Mouse (Mus musculus): ENCODE results near the gene Sh3glb1. TPM values are rescaled to one million over a fixed set of nuclear protein-coding genes. Genes with fewer than 3 reads are reported as not detected.
A peak's percentile ranks its signal among the peaks of the same experiment; 100 is the strongest.
"Not testable (repeated sequence)": the region's sequence is repeated elsewhere in the genome, so short reads cannot be mapped to it uniquely, and the experiment has no call there.

Sh3glb1 gene
- total RNA-seq (2021): 100 to 1,000 TPM; 303 to 325 TPM
- long read RNA-seq, experiment 1, transcript Sh3glb1-204 (10 exons, 2,584 nt): minor isoform, 45 of 519 reads
- long read RNA-seq, experiment 1, transcript Sh3glb1-201 (9 exons, 3,961 nt): major isoform, 151 of 519 reads
- long read RNA-seq, experiment 1, partial matches to known transcripts: 169 of 519 reads
- long read RNA-seq, experiment 1, other reads (novel, unspliced or antisense): 154 of 519 reads
- long read RNA-seq, experiment 2, transcript Sh3glb1-204 (10 exons, 2,584 nt): minor isoform, 90 of 588 reads
- long read RNA-seq, experiment 2, transcript Sh3glb1-201 (9 exons, 3,961 nt): major isoform, 196 of 588 reads
- long read RNA-seq, experiment 2, partial matches to known transcripts: 142 of 588 reads
- long read RNA-seq, experiment 2, other reads (novel, unspliced or antisense): 160 of 588 reads

- intact Hi-C loops (cut with DNase I): loop anchor here (2.0 to 5.0 kb wide), 4 partner anchors 27 to 397 kb away; partner anchors contain the start of gene Odf2l
- peak; percentile 97 to 98 for DNase-seq
These were observed at the start of gene Sh3glb1 for GRCm38 (mm10) chr3:144719901-144720747. Gene Sh3glb1 (minus strand): TSS chr3:144720335.

- intact Hi-C loops (cut with DNase I): no loop called here
- DNase-seq: no peak
These were observed 45.0 kb upstream of the Sh3glb1 start for GRCm38 (mm10) chr3:144765161-144765560.

GRCm38 (mm10) chr3:144761454-144761853 is 41.3 kb upstream of the Sh3glb1 start:
- intact Hi-C loops (cut with DNase I): no loop called here
- DNase-seq: no peak

- no peak for DNase-seq
- intact Hi-C loops (cut with DNase I): no loop called here
These were observed 40.6 kb upstream of the Sh3glb1 start, which contains the start of gene Clca3a1 for GRCm38 (mm10) chr3:144760592-144761309. Gene Clca3a1 (minus strand): TSS chr3:144760977.

GRCm38 (mm10) chr3:144759719-144760118 is 39.6 kb upstream of the Sh3glb1 start:
- DNase-seq: no peak
- intact Hi-C loops (cut with DNase I): no loop called here

GRCm38 (mm10) chr3:144756103-144756502 is 36.0 kb upstream of the Sh3glb1 start:
- not testable (repeated sequence) for DNase-seq

GRCm38 (mm10) chr3:144753120-144753519 is 33.0 kb upstream of the Sh3glb1 start:
- no peak for DNase-seq

More at GRCm38 (mm10) chr3:144756103-144756502, 36.0 kb upstream of the Sh3glb1 start:
- intact Hi-C loops (cut with DNase I): not testable (repeated sequence)

DNA sequence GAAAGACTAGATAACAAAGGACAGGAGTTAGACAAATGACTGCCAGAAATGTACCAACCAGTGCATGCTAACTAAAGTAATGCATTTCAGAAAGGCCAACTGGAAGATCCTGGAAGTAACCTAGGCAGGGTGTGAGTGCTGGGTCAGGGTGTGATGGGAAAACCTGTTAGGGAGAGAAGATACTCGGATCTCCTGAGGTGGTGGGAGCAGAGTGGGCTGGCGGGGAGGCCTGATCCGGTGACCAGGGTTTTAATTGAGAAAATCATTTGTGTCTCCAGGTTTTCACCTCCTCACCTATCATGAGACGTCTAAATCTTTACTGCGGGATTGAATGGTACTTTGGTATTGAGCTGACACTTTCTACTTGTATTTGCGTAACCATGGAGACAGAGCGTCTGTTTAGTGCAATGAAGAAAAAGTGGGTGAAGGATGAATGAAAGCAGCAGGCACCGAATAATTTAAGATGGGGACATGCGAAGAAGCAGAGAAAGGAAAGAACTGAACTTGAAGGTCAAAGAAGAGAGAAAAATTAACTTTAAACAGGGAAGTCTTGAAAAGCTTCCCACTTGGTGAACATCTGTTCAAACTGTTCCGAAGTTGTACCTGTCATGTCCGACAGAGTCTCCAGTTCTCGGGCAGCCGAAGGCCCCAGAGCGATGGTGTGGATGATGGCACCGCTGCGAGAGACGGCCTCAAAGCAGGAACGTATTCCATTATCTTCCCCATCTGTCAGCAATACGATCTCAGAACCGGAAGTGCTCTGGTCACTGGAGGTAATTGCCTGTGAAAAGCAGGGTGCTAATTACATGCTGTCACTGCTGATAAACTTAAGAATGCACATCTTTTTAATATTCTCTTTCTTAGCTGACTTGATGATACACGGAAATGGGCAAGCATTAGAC is 29.2 kb upstream of the Sh3glb1 start:
- intact Hi-C loops (cut with DNase I); DNase-seq: not testable (repeated sequence)

More at GRCm38 (mm10) chr3:144753120-144753519, 33.0 kb upstream of the Sh3glb1 start:
- intact Hi-C loops (cut with DNase I): no loop called here

- intact Hi-C loops (cut with DNase I); DNase-seq: not testable (repeated sequence)
These were observed 27.6 kb upstream of the Sh3glb1 start for GRCm38 (mm10) chr3:144747706-144748105.

DNA sequence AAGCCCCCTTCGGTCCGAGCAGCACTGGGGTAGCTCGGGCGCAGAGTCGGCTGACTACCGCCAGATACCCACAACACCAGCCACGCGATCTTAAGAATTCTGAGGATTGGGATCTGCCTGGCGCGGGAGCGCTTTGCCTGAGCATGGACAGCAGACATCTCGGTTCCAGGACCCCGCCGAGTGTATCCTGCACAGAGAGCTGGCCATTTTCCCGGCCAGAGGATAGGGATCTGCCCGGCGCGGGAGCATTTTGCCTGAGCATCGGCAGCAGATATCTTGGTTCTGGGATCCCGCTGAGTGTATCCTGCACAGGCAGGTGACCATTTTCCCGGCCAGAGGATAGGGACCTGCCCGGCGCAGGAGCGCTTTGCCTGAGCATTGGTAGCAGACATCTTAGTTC is 18.3 kb upstream of the Sh3glb1 start:
- intact Hi-C loops (cut with DNase I): not testable (repeated sequence)

DNA sequence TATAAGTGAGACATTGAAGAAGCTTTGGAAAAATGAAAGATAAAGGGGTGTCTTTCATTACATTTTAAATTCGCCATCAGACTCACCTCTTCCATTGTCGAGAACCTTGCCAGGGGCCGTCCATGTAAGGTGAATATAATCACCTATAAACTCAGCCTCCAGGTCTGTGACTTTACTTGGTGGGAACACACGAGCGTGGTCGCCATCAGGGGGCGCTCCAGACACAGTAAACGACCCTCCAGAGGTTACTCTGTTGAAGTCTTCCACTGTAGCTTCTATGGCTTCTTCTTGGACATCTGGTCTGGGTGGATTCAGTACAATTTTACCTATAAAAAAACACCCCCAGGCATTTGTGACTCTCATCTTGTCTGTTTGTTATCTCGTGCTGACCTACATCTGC is 16.7 kb upstream of the Sh3glb1 start:
- no peak for DNase-seq

More for the DNA sequence above, 18.3 kb upstream of the Sh3glb1 start:
- DNase-seq: not testable (repeated sequence)

GRCm38 (mm10) chr3:144723455-144723854 is 3.3 kb upstream of the Sh3glb1 start:
- DNase-seq: peak in 1 of 2 experiments; percentile 46
- intact Hi-C loops (cut with DNase I): loop anchor here (5.0 kb wide), 3 partner anchors 106 to 394 kb away; partner anchors contain the start of gene Odf2l

More for the DNA sequence above, 16.7 kb upstream of the Sh3glb1 start:
- intact Hi-C loops (cut with DNase I): no loop called here

DNA sequence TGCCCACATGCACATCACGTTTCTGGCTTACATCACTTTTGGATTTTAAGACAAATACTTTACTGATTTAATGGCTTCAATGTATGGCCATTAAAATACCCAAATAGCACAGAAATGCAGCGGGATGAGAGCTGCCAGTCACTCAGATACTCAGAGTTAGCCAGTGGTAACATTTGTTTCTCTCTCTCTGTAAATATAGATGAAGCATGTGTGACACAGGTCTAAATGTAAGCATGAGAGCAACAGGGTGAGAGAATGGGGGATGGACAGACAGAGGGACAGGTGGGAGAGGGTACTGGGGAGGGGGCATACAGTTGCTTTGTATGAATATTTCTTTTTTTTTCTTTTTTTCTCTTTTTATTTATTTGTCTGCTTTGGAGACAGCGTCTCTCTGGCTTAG is 2.4 kb upstream of the Sh3glb1 start:
- not testable (repeated sequence) for DNase-seq
- intact Hi-C loops (cut with DNase I): loop anchor here (5.0 kb wide), 3 partner anchors 105 to 395 kb away; partner anchors contain the start of gene Odf2l

- intact Hi-C loops (cut with DNase I): loop anchor here (2.0 to 5.0 kb wide), 4 partner anchors 29 to 395 kb away; partner anchors contain the start of gene Odf2l
- no peak for DNase-seq
These were observed 1.7 kb upstream of the Sh3glb1 start for GRCm38 (mm10) chr3:144721860-144722256.

DNA sequence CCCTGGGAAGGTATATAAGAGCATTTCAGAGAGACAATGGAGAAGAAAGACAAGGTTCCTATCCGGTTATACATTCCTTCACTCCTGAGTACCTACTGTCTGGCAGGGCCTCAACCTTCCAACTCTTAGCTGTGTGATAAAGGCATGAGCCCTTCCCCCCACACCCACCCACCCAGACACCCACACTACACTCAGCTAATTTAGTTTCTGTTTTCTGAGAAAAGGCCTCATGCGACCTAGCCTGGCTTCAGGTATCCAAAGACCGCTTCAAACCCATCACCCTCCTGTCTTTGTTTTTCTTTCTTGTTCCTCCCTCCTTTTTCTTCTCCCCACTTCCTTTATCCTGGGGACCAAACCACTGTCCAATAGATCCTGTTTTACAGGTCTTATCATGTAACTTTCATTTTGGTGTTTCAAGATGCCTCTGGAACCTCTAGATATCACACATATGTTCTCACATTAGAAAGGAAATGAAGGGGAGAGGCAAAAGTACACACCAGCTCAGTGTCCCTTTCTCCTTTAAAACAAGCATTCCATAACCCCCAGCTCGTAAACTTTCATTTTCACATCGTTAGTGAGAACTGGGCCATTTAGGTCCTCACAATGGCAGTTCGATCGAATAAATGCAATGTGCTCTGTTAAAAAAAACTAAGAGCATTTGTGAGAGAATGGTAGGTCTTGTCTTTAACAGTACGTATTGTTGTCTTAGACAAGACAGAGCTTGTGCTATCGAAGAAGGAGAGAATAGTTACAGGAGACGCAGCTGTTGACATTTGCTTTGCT is 1.1 kb upstream of the Sh3glb1 start:
- intact Hi-C loops (cut with DNase I): loop anchor here (2.0 to 5.0 kb wide), 4 partner anchors 28 to 396 kb away; partner anchors contain the start of gene Odf2l
- DNase-seq: no peak

DNA sequence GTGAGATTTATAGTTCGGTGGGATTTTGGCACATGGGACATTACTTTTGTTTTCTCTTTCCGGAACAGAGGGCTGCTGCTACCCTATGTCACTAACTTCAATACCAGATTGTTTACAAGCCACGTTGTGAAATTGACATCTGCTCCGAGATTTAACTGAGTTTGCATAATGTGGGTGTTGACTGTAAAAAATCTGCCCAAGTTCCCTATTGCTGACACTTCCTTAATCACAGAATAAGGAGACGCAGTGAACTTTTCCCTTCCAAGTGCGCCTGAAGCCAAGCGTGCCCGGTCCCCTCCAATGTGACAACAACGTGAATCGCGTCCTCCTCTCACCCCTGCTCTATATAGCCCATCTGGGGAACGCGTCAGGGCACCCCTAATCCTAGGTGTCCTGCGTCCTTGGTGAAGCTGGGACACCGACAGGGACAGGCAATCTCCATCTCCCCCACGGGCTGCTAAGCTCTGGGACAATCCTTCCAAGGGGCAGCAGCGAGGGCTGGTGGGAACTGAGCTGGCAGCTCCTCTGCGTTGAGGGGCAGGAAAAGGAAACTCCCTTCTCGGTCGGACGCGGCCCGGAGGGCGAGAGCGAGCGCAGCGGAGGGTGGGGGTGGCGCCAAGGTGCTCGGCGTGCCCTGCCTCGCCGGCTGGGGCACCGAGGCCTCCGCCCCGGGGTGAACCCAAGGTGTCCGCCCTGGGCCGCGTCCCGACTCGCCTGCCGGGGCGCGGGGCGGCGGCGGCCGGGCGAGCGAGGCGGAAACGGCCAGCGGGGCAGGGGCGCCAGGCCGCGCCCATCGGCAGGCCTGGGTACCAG is 841 bp downstream of the Sh3glb1 start:
- intact Hi-C loops (cut with DNase I): no loop called here
- peak; percentile 47 to 65 for DNase-seq

- intact Hi-C loops (cut with DNase I): no loop called here
- DNase-seq: no peak
These were observed 1.4 kb downstream of the Sh3glb1 start for GRCm38 (mm10) chr3:144718706-144719087.
